Mouse (Mus musculus) spleen, postnatal 14 days (tissue): ENCODE data around the gene Calhm4.
"Not testable (repeated sequence)": the region's sequence is repeated elsewhere in the genome, so short reads cannot be mapped to it uniquely, and the experiment has no call there.

Source experiments
- DNase-seq, 2 experiments: peaks; one replicate each; pipeline ENCODE4 v3.0.0; 2021 to 2022; ENCODE audit warnings: low spot score in 2 of 2

The Calhm4 gene

DNA sequence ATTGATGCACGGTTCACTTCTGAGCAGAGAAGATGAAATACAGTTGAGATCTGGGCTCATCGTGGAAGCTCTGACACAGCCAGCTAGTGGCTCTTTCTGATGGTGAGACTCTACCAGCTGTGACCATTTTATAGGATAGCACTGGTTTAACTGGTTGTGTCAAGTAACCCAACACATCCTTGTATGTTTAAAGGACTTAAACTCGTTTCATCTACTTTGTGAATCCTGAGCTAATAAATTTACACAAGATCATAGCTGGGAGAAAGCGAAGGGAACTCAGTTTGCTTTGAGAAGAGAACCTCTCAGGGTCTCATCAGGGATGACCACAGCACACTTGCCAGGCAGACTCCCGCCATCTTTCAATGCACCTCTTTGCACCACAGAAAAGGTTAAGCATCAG is at the start of gene Calhm4:
Calhm4 (minus strand) TSS at position 101 of the 400 bp plus-strand sequence.
- DNase-seq, result no peak

DNA sequence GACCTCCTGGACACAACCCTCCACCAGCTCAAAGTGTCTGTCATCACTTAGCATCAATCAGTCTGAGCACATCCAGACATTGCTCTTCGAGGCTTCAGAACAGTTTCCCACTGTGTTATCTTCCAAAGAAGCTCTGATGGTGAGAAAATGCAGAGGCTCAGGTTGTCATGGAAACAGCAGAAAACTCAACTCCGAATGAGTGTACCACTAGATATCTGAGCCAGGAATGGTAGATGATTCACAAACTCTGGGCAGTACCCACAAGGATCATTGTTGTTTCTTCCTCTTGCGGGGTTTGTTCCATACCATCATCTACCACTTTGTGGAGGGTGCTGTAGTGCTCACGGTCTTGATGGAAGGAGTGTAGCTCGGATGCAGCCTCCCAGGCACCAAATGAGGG is 47.8 kb upstream of the Calhm4 start:
- no peak for DNase-seq

DNA sequence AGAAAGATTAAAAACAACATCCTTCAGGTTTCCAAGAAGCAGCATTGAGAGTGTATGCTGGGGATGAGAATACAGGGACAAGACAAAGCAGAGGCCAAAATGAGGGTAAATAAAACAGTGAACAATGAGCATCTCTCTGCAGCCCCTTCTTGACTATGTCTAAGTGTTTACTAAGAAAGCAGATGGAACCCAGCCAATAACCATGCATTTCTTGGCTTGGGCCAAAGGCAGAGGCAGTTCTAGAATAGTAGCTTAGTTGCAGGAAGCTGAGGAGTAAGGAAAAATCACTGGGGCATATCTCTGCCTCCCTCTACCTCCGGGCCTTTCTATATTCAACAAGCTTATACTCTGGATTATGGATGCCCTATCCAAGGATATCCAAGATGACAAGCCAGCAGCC is 46.4 kb upstream of the Calhm4 start:
- no peak for DNase-seq

DNA sequence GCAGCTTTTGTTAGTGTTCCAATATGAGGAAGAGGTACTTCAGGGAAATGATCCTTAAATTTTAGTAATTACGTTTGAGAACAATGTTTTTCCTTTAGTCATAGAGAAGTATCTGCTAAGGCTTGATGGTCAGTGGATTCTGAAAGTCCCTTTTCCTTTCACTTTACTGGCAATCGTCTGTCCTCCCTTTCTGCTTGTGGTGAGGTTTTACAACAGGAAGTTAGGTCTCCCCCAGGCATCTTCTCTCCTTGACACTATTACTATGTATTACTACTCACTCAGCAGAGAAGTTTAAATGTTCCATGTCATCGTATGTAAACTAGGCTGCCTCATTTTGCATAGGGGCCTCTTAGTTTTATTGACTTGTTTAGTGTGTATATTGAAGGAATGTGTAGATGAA is 45.4 kb upstream of the Calhm4 start:
- DNase-seq, result no peak

DNA sequence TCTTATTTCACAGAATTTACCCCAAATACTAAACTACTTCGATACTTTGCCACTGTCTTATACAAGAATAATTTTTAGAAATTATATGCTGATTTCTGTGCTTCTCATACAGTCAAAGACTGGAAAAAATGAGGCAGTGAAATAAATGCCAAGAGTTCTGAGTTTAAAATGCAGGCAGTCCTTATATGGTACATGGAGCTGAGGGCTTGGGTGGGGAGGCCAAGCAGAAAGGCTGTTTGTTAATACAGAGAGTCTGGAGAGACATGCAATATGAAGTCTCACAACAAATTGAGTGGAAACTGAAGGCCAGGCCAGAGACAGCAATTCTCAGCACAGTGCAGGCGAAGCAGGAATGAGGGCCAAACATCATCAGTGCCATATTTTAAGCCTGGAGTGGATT is 44.4 kb upstream of the Calhm4 start:
- DNase-seq, result no peak

DNA sequence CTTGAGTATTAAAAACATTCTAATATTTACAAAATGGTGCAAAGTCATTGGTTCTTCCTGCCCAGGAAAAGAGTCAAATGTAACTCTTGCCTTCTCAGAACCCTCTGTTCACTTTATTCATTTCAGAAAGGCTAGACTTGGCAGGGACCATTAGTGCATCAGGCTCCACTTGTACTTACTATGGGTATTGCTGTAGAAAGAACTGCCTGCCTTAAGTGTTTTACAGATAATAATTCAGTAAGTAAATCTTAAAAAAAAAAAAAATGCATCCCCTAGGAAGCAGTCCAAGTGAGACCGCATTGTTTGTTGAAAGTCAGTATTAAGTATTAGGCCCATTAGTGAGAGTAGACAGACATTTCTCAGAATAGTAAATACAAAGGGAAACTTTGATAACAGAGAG is 42.4 kb upstream of the Calhm4 start:
- DNase-seq, result no peak

DNA sequence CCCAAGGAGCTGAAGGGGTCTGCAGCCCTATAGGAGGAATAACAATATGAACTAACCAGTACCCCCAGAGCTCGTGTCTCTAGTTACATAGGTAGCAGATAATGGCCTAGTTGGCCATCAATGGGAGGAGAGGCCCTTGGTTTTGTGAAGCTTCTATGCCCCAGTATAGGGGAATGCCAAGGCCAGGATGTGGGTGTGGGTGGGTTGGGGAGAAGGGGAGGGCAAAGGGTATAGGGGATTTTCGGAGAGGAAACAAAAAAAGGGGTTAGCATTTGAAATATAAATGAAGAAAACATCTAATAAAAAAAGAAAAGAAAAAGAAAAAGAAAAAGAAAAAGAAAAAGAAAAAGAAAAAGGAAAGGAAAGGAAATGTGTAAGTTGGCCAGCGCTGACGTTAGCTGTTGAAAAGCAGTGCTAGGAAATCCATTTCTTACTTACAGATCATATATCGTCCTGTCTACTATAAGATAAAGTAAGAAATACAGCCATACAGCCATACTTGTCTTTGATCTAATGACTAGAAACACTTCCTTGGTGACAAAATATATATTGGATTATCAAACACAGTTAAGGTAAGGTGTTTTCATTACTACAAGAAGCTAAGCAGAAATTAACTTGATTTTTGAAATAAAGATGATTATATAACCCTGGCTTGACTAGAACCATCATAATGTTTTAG is 30.6 kb upstream of the Calhm4 start:
- DNase-seq, result no peak

DNA sequence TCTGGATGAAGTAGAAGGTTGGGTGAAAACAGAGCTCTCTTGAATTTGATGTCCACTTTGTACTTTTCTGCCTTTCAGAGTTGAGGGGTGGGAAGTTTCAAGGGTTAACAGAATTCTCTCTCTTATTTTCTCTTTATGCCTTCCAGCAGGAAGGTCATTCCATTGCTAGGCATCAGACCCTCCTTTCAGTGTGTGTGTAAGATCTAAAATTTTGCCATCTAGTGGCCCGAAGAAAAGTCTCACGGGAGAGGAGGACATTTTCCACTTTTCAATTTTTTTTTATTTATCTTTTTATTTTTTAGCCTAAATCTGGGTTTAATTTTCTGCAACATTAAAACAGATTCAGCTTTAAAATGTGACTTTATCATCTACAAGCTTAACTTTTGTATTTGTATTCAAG is 27.5 kb upstream of the Calhm4 start:
- DNase-seq, result no peak

DNA sequence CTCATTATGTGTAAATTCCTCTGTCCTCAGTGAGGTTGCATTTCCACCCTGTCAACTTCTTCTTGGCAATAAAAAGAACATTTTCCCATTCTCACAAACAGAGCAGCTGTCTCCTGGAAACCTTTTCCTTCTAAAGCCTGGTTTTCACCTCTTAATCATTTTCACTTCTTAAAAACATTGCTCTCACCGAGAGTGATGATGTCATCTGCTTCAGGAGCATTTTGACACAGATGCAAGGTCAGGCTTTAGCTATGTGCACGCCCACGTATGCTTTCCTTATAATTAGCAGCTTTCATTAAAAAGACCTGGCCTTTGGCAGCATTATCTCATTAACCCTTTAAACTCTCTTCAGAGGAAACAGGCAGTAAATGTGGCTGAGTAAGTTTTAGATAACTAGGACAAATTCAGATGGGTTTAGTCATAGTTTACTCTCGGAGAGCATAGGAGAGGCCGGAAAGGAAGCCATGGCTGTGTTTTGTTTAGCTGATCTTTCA is 26.9 kb upstream of the Calhm4 start:
- no peak for DNase-seq

DNA sequence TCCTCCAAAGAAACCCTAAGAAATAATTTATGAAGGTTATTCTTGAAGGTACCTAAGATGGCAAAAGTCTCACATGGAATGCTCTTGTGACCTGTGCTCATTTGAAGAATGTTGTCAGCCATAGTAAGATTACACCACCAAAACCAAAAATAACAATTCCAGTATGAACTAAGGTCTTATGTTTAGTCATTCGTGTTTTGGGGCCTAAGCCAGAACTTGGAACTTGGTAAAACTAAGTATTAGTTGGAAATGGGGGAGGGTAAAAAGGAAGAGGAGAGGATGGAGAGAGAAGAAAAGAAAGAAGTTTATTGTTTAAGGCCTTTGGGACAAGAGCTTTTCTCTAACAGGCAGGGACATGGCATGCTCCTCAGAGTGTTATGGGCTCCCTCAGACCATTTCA is 25.5 kb upstream of the Calhm4 start:
- DNase-seq, result no peak

DNA sequence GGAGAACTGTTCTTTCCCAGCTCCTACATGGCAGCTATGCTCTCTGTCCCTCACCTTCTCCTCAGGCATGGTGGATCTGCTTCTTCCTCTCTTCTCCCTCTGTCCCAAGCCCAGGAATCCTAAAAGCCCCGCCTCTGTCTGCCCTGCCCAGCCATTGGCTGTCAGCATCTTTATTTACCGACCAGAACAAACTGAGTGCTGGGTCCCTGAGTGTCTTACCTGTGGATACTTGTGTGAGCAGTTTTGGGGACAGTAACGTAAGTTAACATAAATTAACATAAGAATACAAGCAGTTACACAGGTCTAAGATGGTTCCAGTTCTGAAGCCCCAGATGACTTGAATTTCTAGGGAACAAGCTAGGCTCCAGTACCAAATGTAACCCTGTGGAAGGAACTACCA is 22.5 kb upstream of the Calhm4 start:
- no peak for DNase-seq

DNA sequence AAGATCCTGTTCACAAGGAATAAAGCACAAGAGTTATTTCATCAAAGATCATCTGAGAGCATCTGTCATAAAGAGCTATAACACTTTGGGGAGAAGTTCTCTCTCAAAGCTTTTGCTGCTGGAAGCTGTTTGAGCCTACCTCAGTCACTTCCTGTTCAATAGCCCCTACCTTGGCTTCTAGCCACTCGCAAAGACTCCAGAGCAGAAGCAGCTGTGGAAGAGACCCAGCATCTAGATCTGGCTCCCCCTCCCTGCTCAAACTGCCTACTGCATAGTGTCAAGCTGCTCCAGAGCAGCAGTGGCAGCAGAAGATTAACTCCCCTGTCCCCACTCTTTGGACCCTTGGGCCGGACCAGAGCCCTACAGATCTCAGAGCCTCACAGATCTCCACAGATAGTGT is 9.9 kb upstream of the Calhm4 start:
- no peak for DNase-seq

DNA sequence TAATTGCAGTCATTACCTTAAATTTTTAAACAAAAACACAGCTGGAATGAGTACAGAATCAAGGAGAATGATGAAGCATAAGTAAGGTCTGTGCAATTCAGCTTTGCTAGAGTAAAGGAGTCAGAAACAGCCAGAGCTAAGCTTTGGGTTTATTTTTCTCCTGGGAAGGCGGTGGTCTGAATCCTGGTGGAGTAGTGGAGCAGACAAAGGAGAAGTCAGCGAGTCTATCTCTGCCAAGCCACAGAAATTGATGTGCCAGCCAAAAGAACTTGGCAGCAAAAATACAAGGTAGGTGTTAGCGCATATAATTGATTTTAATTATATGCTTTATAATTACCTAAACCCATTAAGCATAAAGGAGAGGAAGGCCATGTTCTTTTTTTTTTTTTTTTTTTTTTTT is 6.7 kb downstream of the Calhm4 start, which contains the start of gene Trappc3l:
Trappc3l (plus strand) TSS at position 197 of the 400 bp plus-strand sequence.
- DNase-seq, result no peak

DNA sequence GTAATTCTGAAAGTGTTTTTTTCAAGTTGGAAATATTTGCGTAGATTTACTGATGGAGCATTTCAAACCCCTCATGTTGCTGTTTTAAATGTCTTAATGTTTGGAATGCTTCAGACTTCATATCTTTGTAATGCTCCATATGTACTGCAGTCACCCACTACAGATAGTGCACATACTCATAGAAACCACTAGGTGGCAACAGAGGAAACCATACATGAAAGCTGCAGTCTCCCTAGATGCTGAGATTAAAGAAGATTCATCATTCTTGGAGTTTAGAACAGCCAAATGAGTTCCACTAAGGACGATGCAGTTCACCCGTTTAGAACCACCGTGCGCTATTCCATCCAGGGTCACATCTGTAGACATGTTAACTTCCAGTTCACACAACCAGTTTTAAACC is 7.5 kb downstream of the Calhm4 start:
- no peak for DNase-seq

DNA sequence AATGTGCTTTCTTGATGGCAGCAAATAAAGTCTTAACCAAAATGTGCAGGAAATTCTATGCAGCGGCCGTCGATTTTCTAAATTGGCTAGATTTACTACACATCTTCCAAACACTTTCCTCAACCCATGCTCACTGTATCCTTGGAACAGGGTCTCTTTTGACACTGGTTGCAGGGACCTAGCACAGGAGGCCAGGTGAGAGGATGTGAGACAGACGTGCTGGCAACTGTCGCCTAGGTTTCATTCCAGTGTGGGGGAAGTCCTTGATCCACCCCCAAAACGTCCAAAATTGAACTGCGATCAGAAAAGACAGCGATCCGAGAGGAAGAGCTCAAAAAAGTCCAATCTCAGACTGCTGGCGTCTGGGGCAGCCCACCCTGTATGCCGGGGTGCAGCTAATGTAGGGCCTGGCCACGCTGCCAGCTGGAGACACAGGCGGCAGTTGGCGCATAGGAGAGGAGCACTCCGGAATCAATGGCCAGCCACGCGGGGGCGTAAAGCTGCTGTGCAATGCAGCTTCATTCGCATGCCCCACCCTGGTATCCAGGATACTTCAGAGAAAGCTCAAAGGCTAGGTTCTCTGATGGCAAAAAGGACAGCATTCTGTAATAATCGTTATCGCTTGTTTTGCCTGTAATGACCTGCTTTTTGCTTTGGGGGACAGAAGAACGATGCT is 10.3 kb downstream of the Calhm4 start:
- peak; percentile 39 to 64 for DNase-seq

DNA sequence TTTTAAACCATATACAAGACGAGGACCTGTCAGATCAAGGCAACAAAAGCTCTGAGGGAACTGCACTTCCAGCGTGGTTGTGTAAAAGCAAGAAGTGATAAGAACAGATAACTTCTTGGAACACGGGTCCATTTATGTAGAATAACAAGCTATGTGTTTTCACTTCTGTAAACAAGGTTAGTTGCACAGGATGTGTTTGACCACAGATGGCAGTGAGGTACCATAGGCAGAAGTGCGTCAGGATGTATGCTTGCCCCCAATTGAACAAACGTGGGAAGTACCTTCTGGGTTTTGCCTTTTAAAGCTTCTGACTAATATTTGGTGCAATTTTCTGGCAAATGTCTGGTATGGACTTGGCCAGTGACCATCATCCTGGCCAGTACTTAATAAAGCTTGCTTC is 13.8 kb downstream of the Calhm4 start:
- no peak for DNase-seq

DNA sequence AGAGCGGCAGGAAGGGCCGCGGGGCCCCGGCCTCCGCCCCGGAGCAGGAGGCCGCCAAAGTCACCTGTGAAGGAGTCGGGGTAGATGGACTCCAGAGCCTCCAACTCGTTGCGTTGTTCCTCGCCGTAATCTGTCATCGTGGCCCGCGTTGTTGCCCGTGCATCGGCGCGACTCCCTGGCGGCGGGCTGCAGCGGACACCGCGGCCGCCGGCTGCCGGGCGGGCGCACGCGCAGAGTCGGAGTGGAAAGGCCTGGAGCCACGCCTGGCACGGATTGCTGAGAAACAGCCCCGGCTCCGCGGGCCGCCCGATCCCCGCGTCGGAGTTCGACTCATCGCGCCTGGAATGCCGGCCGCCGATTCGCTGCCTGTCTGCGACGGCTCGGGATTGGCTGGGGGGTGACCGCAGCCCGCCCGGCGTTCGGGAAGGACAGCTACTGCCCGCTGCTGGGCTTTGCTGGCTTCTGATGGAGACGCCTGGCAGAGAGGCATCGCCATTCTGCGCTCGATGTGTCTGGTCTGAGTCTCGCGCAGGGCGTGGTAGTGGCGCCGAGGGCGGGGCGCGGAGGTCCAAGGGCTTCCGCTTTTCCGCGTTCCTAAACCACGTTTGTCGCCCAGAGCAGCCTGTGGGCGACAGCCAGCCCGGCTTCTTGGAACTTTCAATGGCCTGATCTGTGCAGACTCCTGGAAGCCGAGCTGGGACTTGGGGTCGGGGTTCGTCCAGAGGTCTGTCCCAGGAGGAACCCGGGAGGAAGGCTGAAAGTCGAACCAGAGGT is 24.6 kb downstream of the Calhm4 start, which contains the start of gene Rwdd1:
Rwdd1 (minus strand) TSS at position 323 of the 774 bp plus-strand sequence.
- peak; percentile 84 to 91 for DNase-seq

DNA sequence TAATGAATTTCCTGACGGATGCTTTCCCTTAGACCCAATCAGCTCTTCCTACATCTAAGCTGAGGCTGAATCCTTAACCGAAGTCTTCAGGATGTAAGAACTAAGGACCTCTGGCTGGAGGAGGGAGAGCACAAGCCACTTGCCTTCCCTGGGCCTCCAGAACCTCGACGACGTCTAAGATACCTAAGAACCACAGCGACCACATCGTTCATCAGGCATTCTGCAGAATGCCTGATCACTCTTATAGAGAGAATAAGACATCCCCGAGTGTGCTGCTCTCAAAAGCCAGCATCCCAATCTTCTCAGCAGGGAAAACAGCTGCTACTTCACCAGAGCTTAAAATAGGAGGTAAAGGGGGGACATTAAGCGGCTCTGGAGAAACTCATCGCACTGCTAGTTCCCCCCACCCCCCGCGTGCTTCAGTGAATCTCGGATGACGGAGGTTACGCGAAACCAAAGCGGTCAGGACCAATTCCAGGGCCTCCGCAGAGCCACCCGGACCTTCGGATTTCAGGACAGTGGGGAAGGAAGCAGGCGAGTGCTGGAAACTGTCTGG is 25.3 kb downstream of the Calhm4 start:
- DNase-seq, result no peak

DNA sequence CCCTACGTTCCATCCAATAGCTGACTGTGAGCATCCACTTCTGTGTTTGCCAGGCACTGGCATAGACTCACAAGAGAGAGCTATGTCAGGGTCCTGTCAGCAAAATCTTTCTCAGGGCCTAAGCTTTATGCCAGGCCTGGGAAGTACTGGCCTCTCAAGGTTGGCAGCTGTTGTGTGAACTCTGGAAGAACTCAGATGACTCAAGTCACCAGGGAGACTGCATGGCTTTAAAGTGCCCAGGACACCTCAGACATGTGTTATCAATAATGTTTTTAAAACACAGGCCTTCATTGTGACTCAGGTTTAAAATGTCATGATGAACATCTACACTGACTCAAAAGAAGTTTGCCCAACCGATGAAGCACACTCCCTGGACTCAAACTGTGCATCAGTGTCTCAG is 30.9 kb downstream of the Calhm4 start:
- no peak for DNase-seq

DNA sequence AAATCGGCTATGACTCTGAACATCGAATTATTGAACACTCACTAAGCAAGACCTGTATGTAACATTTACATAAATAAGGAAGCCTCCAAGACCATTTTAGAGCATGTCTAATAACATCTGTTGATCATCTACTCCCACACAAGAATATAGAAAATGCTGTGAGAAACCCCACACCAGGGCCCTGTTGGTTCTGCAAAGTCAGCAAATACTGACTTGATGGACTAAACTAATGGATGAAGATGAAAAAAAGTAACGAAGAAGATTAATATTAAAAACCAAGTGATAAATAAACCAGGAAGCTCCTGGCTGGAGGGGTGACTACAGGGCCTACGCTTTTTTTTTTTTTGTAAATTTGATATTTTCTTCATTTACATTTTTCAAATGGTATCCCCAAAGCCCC is 31.5 kb downstream of the Calhm4 start:
- no peak for DNase-seq

DNA sequence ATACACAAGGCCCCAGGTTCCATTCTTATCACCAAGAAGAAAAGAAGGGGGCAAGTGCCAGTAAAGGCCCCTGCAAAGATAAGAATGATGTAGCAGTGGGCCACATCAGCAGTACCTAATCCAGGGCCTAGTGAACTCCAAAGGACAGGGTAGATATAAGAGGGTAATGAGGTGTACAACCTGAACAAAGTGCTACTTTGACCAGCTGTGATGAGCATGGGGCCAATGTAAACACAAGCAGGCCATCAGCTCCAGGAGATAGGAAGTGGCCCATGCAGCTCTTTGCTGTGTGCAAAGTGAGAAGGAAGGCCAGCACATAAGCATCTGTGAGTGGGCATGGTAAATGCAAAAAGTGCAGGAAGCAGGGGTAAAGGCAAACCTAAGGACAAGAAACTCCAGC is 45.7 kb downstream of the Calhm4 start:
- no peak for DNase-seq

DNA sequence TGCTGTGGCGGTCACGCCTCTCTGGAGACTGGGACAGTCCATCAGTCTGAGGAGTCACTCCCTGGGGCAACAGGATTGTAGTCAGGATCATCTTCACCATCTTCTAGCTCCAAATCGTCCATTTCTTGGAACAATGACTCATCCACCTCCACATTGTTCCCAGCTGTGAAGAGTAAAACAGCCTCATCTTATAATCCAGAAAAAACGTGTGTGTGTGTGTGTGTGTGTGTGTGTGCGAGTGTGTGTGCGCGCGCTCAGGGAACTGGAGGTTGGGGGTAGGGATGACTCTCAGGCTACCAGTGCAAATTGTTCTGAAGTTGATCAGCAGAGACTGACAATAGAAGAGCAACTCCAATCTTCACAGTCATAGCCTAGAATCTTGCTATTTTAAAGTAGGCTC is 47.4 kb downstream of the Calhm4 start:
- not testable (repeated sequence) for DNase-seq
